Mouse (Mus musculus) spleen, adult 2 months (tissue): ENCODE measurements around the gene Galnt17.

Experiments
- CTCF ChIP-seq: fragments of 200-500 bp; IDR thresholded peaks from 2 replicates; pipeline ENCODE4 v1.5.1; 2011; ENCODE audit warnings: mild to moderate bottlenecking, inconsistent platforms; ENCODE audit not compliant: insufficient read depth, insufficient read length, insufficient replicate concordance; ENCODE audit errors: extremely low read depth
- POLR2A ChIP-seq: fragments of 200-500 bp; IDR thresholded peaks from 2 replicates; pipeline ENCODE4 v1.6.1; 2011; ENCODE audit warnings: low read depth, low read length, inconsistent platforms

- TF ChIP-seq POLR2A (no peak), CTCF (no peak)
These were observed 593 bp downstream of the Galnt17 start for GRCm38 (mm10) chr5:131307656-131308151.
